Comparison of ENCODE assay signal across 8 mouse cellular contexts in the genomic region with DNA sequence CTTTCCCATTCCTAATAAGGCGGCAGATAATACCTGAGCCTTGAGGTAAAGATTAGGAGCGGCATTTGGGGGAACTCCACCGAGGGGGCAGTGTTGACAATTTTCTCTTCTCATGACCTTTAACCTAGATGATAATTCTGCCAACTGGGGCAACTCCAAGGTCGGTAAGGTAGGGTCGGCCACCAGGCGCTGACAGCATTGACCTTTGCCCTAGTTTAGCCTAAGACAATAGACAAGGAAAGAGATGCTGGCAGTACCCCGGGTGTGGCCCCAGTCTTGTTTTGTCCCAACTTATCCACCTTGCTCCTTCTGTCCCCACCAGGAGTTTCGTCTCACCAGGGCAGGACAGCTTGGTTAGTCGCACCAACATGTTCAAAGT. TPM values are rescaled to one million over a fixed set of nuclear protein-coding genes. Genes with fewer than 3 reads are reported as not detected.
DNase-seq lines count a peak whose midpoint lies in the region; ATAC-seq and TF ChIP-seq lines count a peak whose summit lies in the region.

No protein-coding gene starts in this region.

- peaks cover 1% of the 10 kb centered on the region; the same call in 1 of the 2 replicates for H3K4me1 ChIP-seq in heart, adult 2 months (ENCODE audit: control insufficient read depth, insufficient read depth, low read length)
- H3K4me1 ChIP-seq in G1E (ENCODE audit: insufficient read depth, low read depth, low read length) = peaks cover 20% of the 10 kb centered on the region
- H3K4me1 ChIP-seq in liver, embryonic 12.5 days = peaks cover 20% of the 10 kb centered on the region
- H3K4me1 ChIP-seq in stomach, embryonic 16.5 days (ENCODE audit: control insufficient read depth, insufficient read depth, low read length) = 0 out of 2 replicates have a peak, but pooled peaks cover 2% of the 10 kb centered on the region

- TF ChIP-seq POLR2A in heart, adult 2 months (IDR thresholded peaks at IDR 0.05; ENCODE audit: insufficient read depth, low read depth, low read length) = no peak

- H3K4me2 ChIP-seq in liver, embryonic 12.5 days = peak overlapping the region; percentile 83
- H3K4me2 ChIP-seq in stomach, embryonic 16.5 days (ENCODE audit: low read depth, low read length) = peak overlapping the region; percentile 86

- peak overlapping the region; percentile 74 for H3K9ac ChIP-seq in heart, adult 2 months (ENCODE audit: low read depth, low read length)
- peak overlapping the region; percentile 83 for H3K9ac ChIP-seq in liver, embryonic 12.5 days
- peak overlapping the region; percentile 75 for H3K9ac ChIP-seq in stomach, embryonic 16.5 days (ENCODE audit: low read length)

- no peak for DNase-seq in heart, adult 2 months
- DNase-seq in heart, adult 9 months (ENCODE audit: low spot score in 2 of 2) = no peak
- DNase-seq in G1E (ENCODE audit: low spot score) = peak; percentile 5
- DNase-seq in gonadal fat pad, adult 2 months (ENCODE audit: low read depth) = peak; percentile 28
- no peak for DNase-seq in gastrocnemius, adult 18-20 months (ENCODE audit: low spot score)
- DNase-seq in adrenal gland, adult 18-20 months (ENCODE audit: low spot score in 2 of 2) = no peak

- peak overlapping the region; percentile 66 for H3K4me3 ChIP-seq in heart, adult 2 months
- H3K4me3 ChIP-seq in G1E (ENCODE audit: low read depth, low read length) = peak overlapping the region; percentile 78
- peak overlapping the region; percentile 90 for H3K4me3 ChIP-seq in liver, embryonic 12.5 days
- peak overlapping the region; percentile 84 for H3K4me3 ChIP-seq in stomach, embryonic 16.5 days (replicated peaks; ENCODE audit: low read length)

- TF ChIP-seq CTCF in heart, adult 2 months (IDR thresholded peaks at IDR 0.05) = peak; percentile 27
- TF ChIP-seq CTCF in G1E (IDR thresholded peaks at IDR 0.05; ENCODE audit: low read depth, low read length) = no peak

- H3K9me3 ChIP-seq in G1E (replicated peaks) = no peaks in the 10 kb centered on the region
- 0 out of 2 replicates have a peak, but pooled peaks cover 2% of the 10 kb centered on the region for H3K9me3 ChIP-seq in liver, embryonic 12.5 days (replicated peaks)
- H3K9me3 ChIP-seq in stomach, embryonic 16.5 days (replicated peaks; ENCODE audit: control insufficient read depth, low read length) = no peaks in the 10 kb centered on the region

- TF ChIP-seq EP300 in heart, adult 2 months (IDR thresholded peaks at IDR 0.05; ENCODE audit: insufficient read depth, low read depth, low read length) = no peak

- intact Hi-C loops in heart, adult 2 months (cut with DNase I) = no loop called here

- H3K27me3 ChIP-seq in heart, adult 2 months (ENCODE audit: control insufficient read depth, insufficient read depth, low read length) = no peaks in the 10 kb centered on the region
- H3K27me3 ChIP-seq in G1E (ENCODE audit: insufficient read depth, low read length) = no peaks in the 10 kb centered on the region
- H3K27me3 ChIP-seq in liver, embryonic 12.5 days (replicated peaks) = no peaks in the 10 kb centered on the region
- H3K27me3 ChIP-seq in stomach, embryonic 16.5 days (ENCODE audit: control insufficient read depth, insufficient read depth, low read length) = no peaks in the 10 kb centered on the region

- peak overlapping the region; percentile 97 for H3K27ac ChIP-seq in heart, adult 2 months
- peak overlapping the region; percentile 95 for H3K27ac ChIP-seq in liver, embryonic 12.5 days
- H3K27ac ChIP-seq in stomach, embryonic 16.5 days (ENCODE audit: low read length) = peak overlapping the region; percentile 81

- H3K79me2 ChIP-seq in heart, adult 2 months (replicated peaks; ENCODE audit: control insufficient read depth, insufficient read depth, low read length) = no peaks in the 10 kb centered on the region

- no peaks in the 10 kb centered on the region; the same call in 1 of the 2 replicates for H3K36me3 ChIP-seq in heart, adult 2 months (ENCODE audit: control insufficient read depth, insufficient read depth, low read length)
- peaks cover 21% of the 10 kb centered on the region for H3K36me3 ChIP-seq in G1E (replicated peaks)
- peaks cover 20% of the 10 kb centered on the region for H3K36me3 ChIP-seq in liver, embryonic 12.5 days
- H3K36me3 ChIP-seq in stomach, embryonic 16.5 days (ENCODE audit: control insufficient read depth, insufficient read depth, low read length) = peaks cover 19% of the 10 kb centered on the region

- ATAC-seq in G1E (ENCODE audit: extremely low read depth, insufficient number of reproducible peaks, low FRiP score, poor library complexity, severe bottlenecking) = no peak
- no peak for ATAC-seq in liver, embryonic 12.5 days
- no peak for ATAC-seq in stomach, embryonic 16.5 days (ENCODE audit: insufficient read depth, low FRiP score)

- under 1% methylated on average over 9 of the region's 9 CpGs for WGBS in heart, adult 2 months
- WGBS in liver, embryonic 12.5 days (ENCODE audit: insufficient replicate concordance) = under 1% methylated on average over 9 of the region's 9 CpGs
- under 1% methylated on average over 9 of the region's 9 CpGs for WGBS in stomach, embryonic 16.5 days

RNA-seq across cellular contexts. Expression of a gene that starts 0.7 kb away (rescaled TPM):
- 1 to 10 TPM in 1 of 2 experiments, under 1 TPM in 1; 0.99 to 1.7 TPM for total RNA-seq in heart, adult 2 months (2021)
- polyA plus RNA-seq in heart, adult 2 months (2012; rRNA removed) = 1.2 and 1.8 TPM in 2 replicates
- 48.3 and 48.5 TPM in 2 replicates for total RNA-seq in G1E (2014; fragmentation: Nextera tagmentation)
- 16.0 and 17.4 TPM in 2 replicates for total RNA-seq in G1E (2017)
- polyA plus RNA-seq in G1E (2012) = 2.3 and 3.4 TPM in 2 replicates
- 1.4 and 1.7 TPM in 2 replicates for polyA plus RNA-seq in gonadal fat pad, adult 2 months (2012; rRNA removed)
- polyA plus RNA-seq in liver, embryonic 12.5 days (2016; fragmentation: Nextera tagmentation; extraction: Ambion mirVana) = 23.7 and 23.8 TPM in 2 replicates
- polyA plus RNA-seq in stomach, embryonic 16.5 days (2015; fragmentation: Nextera tagmentation; extraction: Ambion mirVana) = 25.6 and 27.1 TPM in 2 replicates
- 1 to 10 TPM; 1.0 to 1.3 TPM for total RNA-seq in gastrocnemius, adult 18-20 months (2021)
- 1 to 10 TPM; 1.7 to 2.0 TPM for total RNA-seq in adrenal gland, adult 18-20 months (2021)

RNA-seq across cellular contexts. Expression of a gene that starts 1.1 kb away (rescaled TPM):
- total RNA-seq in heart, adult 2 months (2021) = 100 to 1,000 TPM; 525 to 610 TPM
- 433 and 567 TPM in 2 replicates for polyA plus RNA-seq in heart, adult 2 months (2012; rRNA removed)
- 54.1 and 58.2 TPM in 2 replicates for total RNA-seq in G1E (2014; fragmentation: Nextera tagmentation)
- total RNA-seq in G1E (2017) = 59.9 and 63.9 TPM in 2 replicates
- 19.0 and 20.4 TPM in 2 replicates for polyA plus RNA-seq in G1E (2012)
- 32.5 and 33.9 TPM in 2 replicates for polyA plus RNA-seq in gonadal fat pad, adult 2 months (2012; rRNA removed)
- polyA plus RNA-seq in liver, embryonic 12.5 days (2016; fragmentation: Nextera tagmentation; extraction: Ambion mirVana) = 39.2 and 41.1 TPM in 2 replicates
- polyA plus RNA-seq in stomach, embryonic 16.5 days (2015; fragmentation: Nextera tagmentation; extraction: Ambion mirVana) = 74.8 TPM in 2 replicates
- 100 to 1,000 TPM; 117 to 139 TPM for total RNA-seq in gastrocnemius, adult 18-20 months (2021)
- total RNA-seq in adrenal gland, adult 18-20 months (2021) = 100 to 1,000 TPM; 221 to 262 TPM

RNA-seq across cellular contexts. Expression of a gene that starts 37.0 kb away (rescaled TPM):
- 10 to 100 TPM; 39.9 to 42.9 TPM for total RNA-seq in heart, adult 2 months (2021)
- polyA plus RNA-seq in heart, adult 2 months (2012; rRNA removed) = 8.9 and 20.6 TPM in 2 replicates
- 156 and 169 TPM in 2 replicates for total RNA-seq in G1E (2014; fragmentation: Nextera tagmentation)
- 213 and 235 TPM in 2 replicates for total RNA-seq in G1E (2017)
- polyA plus RNA-seq in G1E (2012) = 23.6 and 32.6 TPM in 2 replicates
- polyA plus RNA-seq in gonadal fat pad, adult 2 months (2012; rRNA removed) = 9.5 and 10.0 TPM in 2 replicates
- polyA plus RNA-seq in liver, embryonic 12.5 days (2016; fragmentation: Nextera tagmentation; extraction: Ambion mirVana) = 208 and 214 TPM in 2 replicates
- polyA plus RNA-seq in stomach, embryonic 16.5 days (2015; fragmentation: Nextera tagmentation; extraction: Ambion mirVana) = 134 and 150 TPM in 2 replicates
- total RNA-seq in gastrocnemius, adult 18-20 months (2021) = 10 to 100 TPM; 41.0 to 46.1 TPM
- 10 to 100 TPM; 61.4 to 63.0 TPM for total RNA-seq in adrenal gland, adult 18-20 months (2021)

Comparison
In these comparisons a context has a peak if more than half of its experiments do, and no peak if none do; other contexts are left out.
1. DNase-seq: peak in G1E (single experiment) and gonadal fat pad, adult 2 months (single experiment); none in heart, adult 2 months (0 of 2), heart, adult 9 months (0 of 2), gastrocnemius, adult 18-20 months (single experiment) and adrenal gland, adult 18-20 months (0 of 2).
2. Peak in every context shown above with its lines, with median percentiles within 50 percentile points of each other: H3K27ac ChIP-seq, H3K4me3 ChIP-seq and H3K9ac ChIP-seq.